Mouse (Mus musculus): Measurements from ENCODE around the gene Nip7.

GRCm38 (mm10) chr8:107040632-107041031 lies 16.0 kb upstream of the Nip7 start:
- TF ChIP-seq CTCF (IDR thresholded peaks at IDR 0.05; ENCODE audit: low read depth): no peak
- TF ChIP-seq EP300 (IDR thresholded peaks at IDR 0.05; ENCODE audit: low read depth): no peak
